Mouse (Mus musculus) stomach, embryonic 14.5 days (tissue): Measurements from ENCODE around the gene Mfng. TPM values are rescaled to one million over a fixed set of nuclear protein-coding genes. Genes with fewer than 3 reads are reported as not detected.

Experiments
- ATAC-seq: fragments of 200-750 bp; cut with Nextera tagmentation; 2 replicates; pipeline ENCODE4 v1.8.0; 2017; ENCODE audit warnings: low read depth, moderate TSS enrichment; ENCODE audit not compliant: insufficient number of reproducible peaks, insufficient read depth, low FRiP score
- H3K27ac ChIP-seq: fragments of 300-500 bp; sonication (generic); 2 replicates; pipeline ENCODE4 v1.5.1; 2014; ENCODE audit warnings: mild to moderate bottlenecking, low read length, moderate library complexity, mixed read lengths
- H3K27me3 ChIP-seq: fragments of 300-500 bp; sonication (generic); 2 replicates; pipeline ENCODE4 v1.6.1; 2014; ENCODE audit warnings: low read length, control low read depth, mixed read lengths; ENCODE audit not compliant: control insufficient read depth, insufficient read depth
- H3K36me3 ChIP-seq: fragments of 300-500 bp; sonication (generic); 2 replicates; pipeline ENCODE4 v1.6.1; 2014; ENCODE audit warnings: mild to moderate bottlenecking, control low read depth, low read length, moderate library complexity, mixed read lengths; ENCODE audit not compliant: control insufficient read depth, insufficient read depth
- H3K4me1 ChIP-seq: fragments of 300-500 bp; sonication (generic); 2 replicates; pipeline ENCODE4 v1.6.1; 2014; ENCODE audit warnings: low read length, control low read depth, mixed read lengths; ENCODE audit not compliant: control insufficient read depth, insufficient read depth
- H3K4me2 ChIP-seq: fragments of 300-500 bp; sonication (generic); replicated peaks from 2 replicates; pipeline ENCODE4 v1.6.1; 2014; ENCODE audit warnings: low read depth, low read length, control low read depth
- H3K4me3 ChIP-seq: fragments of 300-500 bp; sonication (generic); 2 replicates; pipeline ENCODE4 v1.5.1; 2014; ENCODE audit warnings: low read depth, low read length, control low read depth
- H3K9ac ChIP-seq: fragments of 300-500 bp; sonication (generic); replicated peaks from 2 replicates; pipeline ENCODE4 v1.6.1; 2014; ENCODE audit warnings: low read depth, mild to moderate bottlenecking, control low read depth, low read length, moderate library complexity, mixed read lengths
- H3K9me3 ChIP-seq: fragments of 300-500 bp; sonication (generic); 2 replicates; pipeline ENCODE4 v1.6.1; 2016; ENCODE audit warnings: low read depth, low read length, control low read depth; ENCODE audit not compliant: control insufficient read depth
- WGBS: fragments of 180-500 bp; shearing (Covaris S2); extraction: QIAGEN DNeasy Blood & Tissue Kit; methylation state at CpG from one replicate; pipeline ENCODE4 v1.1.7; 2014; 5-methylcytosine and 5-hydroxymethylcytosine counted together
- polyA plus RNA-seq: library from polyadenylated mRNA; unstranded; fragments of >200 nt; fragmentation: Nextera tagmentation; extraction: Ambion mirVana; gene quantifications from 2 replicates; pipeline ENCODE4 v1.2.1, GENCODE M21; 2014

Gene Mfng
- polyA plus RNA-seq, 1 experiment from 2014 or later: 15.7 TPM

DNA sequence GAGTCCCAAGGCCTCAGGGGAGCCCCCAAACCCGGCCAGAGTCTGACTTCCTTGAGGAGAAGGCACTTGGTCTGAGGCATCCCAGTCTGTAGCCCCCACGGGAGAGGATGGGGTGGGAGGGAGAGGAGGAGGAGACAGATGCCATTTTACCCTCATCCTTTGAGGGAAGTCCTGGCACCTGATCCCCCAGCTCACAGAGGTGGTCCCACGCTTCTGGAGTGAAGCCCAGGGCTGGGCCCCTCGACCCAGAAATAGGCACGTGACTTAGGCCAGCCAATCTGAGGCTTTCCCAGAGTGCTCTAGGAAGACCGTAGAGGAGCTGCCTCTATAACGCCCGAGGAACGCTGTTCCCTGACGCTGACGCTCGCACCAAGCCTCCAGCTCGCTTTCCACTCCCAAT, 12.2 kb downstream of the Mfng start:
- Histone ChIP-seq H3K4me2 (no peak overlapping the region), H3K36me3 (no peaks in the 10 kb centered on the region), H3K4me1 (no peaks in the 10 kb centered on the region), H3K9ac (no peak overlapping the region), H3K4me3 (no peak overlapping the region), H3K9me3 (no peaks in the 10 kb centered on the region), H3K27ac (no peak overlapping the region), H3K27me3 (no peaks in the 10 kb centered on the region)
- no peak for ATAC-seq
- WGBS: 79% methylated on average over 13 of the region's 13 CpGs

DNA sequence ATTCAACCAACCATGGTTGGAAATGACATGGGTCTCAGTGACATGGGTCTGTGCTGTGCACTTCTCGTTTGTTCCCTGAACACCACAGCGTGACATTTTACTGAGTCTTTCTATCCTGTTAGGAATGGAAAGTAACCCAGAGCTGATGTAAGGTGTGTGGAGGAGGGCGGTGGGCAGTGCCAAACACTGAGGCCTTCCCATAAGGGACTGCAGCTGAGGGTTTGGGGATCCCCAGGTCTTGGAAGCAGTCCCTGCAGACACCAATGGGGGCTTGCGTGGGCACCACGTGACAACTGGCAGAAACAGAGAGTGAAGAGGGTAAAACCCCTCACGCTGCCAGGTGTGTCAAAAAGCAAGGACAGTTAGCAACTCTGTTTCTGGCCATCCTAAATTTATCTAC, 15.1 kb downstream of the Mfng start:
- Histone ChIP-seq H3K4me1 (no peaks in the 10 kb centered on the region), H3K9me3 (no peaks in the 10 kb centered on the region), H3K9ac (no peak overlapping the region), H3K36me3 (no peaks in the 10 kb centered on the region), H3K4me2 (no peak overlapping the region), H3K27ac (no peak overlapping the region), H3K4me3 (no peak overlapping the region), H3K27me3 (no peaks in the 10 kb centered on the region)
- 83% methylated on average over 6 of the region's 6 CpGs for WGBS
- ATAC-seq: no peak

DNA sequence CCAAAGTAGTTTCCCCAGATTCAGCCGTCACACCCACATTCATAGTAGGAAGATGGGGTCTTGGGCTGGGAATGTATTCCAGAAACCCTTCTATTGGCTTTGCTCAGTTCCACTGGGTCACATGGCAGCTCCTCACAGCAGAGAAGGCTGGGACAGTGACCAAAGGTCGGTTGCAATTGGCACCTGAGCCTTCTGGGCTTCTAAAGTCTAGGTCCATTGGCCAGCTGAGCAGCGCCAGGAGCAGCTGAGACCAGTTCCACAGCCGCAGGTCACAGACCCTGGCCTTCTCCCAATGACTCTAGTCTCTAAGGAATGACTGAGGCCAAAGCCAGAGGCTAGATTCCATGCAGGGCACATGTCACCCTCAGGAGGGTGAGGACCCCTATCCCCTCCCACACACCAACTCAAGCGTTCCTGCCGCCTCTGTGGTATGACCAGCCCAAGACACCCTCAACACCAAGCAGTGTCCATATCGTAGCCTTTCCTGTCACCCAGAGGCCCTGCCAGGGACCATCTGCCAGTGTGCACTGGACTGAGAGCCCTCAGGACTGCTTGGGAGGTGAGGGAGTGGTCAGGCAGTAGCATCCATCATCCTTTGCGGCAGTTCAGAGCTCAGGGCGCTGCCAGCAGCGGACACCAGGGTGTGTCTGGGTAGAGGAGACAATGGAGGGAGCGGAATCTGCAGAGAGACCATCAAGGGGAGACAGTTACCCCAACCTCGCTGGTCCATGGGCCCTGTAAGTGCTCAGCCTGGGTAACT, 17.1 kb downstream of the Mfng start:
- no peak overlapping the region for H3K9ac ChIP-seq
- H3K36me3 ChIP-seq: no peaks in the 10 kb centered on the region
- H3K27me3 ChIP-seq: no peaks in the 10 kb centered on the region
- H3K27ac ChIP-seq: no peak overlapping the region
- H3K9me3 ChIP-seq: no peaks in the 10 kb centered on the region
- ATAC-seq: no peak
- WGBS: 64% methylated on average over 12 of the region's 12 CpGs
- H3K4me1 ChIP-seq: no peaks in the 10 kb centered on the region
- H3K4me2 ChIP-seq: no peak overlapping the region
- H3K4me3 ChIP-seq: no peak overlapping the region

DNA sequence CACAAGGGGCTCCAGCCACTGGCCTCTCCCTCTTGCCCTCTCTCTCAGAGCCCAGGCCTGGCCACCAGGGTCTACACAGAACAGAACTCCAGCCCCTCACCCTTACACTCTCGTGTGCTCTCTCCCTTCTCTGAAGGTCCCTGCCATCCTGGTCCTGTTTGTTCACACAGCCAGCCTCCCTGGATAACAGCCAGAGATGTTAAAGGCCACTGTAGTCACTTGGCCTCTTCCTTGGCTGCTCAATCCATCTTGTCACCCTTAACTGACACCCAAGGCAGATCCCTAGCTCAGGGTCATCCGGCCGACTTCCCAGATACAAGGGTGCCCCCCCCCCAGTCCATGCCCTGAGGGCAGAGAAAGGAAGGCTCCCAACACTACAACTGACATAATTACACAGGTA, 18.0 kb downstream of the Mfng start:
- Histone ChIP-seq H3K4me3 (no peak overlapping the region), H3K27me3 (no peaks in the 10 kb centered on the region), H3K36me3 (no peaks in the 10 kb centered on the region), H3K9ac (no peak overlapping the region), H3K4me1 (no peaks in the 10 kb centered on the region), H3K27ac (no peak overlapping the region), H3K9me3 (no peaks in the 10 kb centered on the region), H3K4me2 (no peak overlapping the region)
- ATAC-seq: no peak
- 45% methylated on average over 3 of the region's 3 CpGs for WGBS

DNA sequence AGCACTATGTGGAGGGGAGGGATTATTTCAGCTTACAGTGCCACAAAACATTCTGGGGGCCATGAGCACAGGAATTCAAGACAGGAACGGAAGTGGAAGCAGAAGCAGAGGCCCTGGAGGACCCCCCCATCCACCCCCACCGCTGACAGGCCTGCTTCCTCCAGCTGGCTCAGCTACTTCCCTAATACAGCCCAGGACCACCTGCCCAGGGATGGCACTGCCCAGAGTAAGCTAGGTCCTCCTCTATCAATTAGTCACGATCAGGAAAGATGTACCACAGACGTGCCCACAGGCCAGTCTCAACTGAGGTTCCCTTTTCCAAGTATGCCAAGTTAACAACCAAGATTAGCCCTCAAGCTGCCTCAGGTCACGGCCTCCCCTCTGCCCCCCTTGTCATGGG, 19.1 kb downstream of the Mfng start:
- Histone ChIP-seq H3K36me3 (no peaks in the 10 kb centered on the region), H3K4me3 (no peak overlapping the region), H3K9ac (no peak overlapping the region), H3K4me2 (no peak overlapping the region), H3K27ac (no peak overlapping the region), H3K4me1 (no peaks in the 10 kb centered on the region), H3K27me3 (no peaks in the 10 kb centered on the region), H3K9me3 (no peaks in the 10 kb centered on the region)
- ATAC-seq: no peak
- WGBS: 77% methylated on average over 5 of the region's 5 CpGs

DNA sequence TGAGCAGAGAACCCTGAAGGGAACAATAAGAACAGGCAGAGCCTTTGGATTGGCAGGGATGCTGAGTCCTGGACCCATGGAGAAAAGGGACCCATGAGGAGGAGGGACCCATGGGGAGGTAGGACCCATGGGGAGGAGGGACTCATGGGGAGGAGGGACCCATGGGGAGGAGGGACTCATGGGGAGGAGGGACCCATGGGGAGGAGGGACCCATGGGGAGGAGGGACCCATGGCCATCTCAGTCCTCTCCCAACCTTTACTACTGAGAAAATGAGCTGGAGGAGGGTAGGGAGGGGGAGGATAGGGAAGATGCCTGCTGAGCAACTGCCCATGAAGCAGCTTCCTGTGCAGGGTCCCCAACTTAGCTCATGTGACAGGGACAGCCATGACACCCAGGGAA, 20.3 kb downstream of the Mfng start:
- H3K4me3 ChIP-seq: no peak overlapping the region
- no peaks in the 10 kb centered on the region for H3K4me1 ChIP-seq
- H3K9me3 ChIP-seq: no peaks in the 10 kb centered on the region
- no peaks in the 10 kb centered on the region for H3K27me3 ChIP-seq
- ATAC-seq: no peak
- no peak overlapping the region for H3K4me2 ChIP-seq
- no peak overlapping the region for H3K9ac ChIP-seq
- H3K36me3 ChIP-seq: no peaks in the 10 kb centered on the region
- H3K27ac ChIP-seq: no peak overlapping the region

DNA sequence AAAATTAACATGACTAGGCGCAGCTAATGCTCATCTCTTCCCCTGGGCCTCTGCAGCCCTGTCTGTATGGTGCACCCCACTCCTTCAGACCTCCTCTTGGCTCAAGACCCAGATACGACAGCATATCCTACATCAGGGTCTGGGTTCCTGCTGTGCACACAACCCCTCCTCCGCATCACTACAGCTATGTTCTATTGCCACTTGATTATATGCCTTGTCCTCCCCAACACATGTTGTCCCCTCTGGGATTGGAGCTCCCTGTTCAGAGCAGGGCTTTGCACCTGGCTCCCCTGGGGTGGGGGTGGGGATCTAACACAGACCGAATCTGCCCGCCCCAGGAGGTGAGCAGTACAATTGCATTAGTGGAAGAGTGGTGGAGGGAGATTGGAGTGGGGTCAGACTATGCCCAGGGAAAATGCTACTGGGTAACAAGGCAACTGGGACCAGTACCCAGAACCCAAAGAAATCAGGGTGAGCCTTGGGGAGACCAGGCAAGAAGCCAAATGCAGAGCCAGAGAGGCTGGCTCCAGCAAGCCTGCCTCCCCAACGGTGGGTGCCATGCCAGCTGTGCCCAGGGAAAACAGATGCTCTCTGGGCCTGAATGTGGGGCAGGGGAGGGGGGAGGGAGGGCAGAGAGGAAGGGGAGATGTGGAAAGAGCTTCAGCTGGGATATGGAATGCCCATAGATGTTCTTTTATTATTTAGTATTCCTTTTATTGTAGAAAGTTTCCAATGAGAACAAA, 22.5 kb downstream of the Mfng start:
- no peak overlapping the region for H3K27ac ChIP-seq
- H3K36me3 ChIP-seq: no peaks in the 10 kb centered on the region
- no peak overlapping the region for H3K4me2 ChIP-seq
- H3K9ac ChIP-seq: no peak overlapping the region
- H3K4me1 ChIP-seq: no peaks in the 10 kb centered on the region
- WGBS: 56% methylated on average over 6 of the region's 6 CpGs
- H3K4me3 ChIP-seq: no peak overlapping the region
- H3K9me3 ChIP-seq: no peaks in the 10 kb centered on the region
- no peaks in the 10 kb centered on the region for H3K27me3 ChIP-seq
- ATAC-seq: no peak

DNA sequence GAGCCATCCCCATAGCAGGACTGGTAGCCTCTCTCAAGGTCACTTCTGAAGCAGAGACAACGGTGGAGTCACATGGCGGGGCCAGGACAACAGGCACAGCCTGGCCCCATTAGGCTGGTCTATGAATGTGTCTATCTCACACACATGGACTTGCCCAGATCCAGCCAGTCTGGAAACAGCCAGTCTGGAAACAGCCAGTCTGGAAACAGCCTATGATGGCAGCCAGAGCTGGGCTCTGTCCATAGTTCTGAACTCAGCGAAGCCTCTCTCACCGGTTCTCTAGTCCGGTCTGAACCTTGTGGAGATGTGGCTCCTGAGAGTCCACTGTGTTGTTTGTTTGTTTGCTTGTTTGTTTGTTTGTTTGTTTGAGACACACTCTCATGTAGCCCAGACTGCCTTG, 23.4 kb downstream of the Mfng start:
- Histone ChIP-seq H3K9me3 (no peaks in the 10 kb centered on the region), H3K4me1 (no peaks in the 10 kb centered on the region), H3K36me3 (no peaks in the 10 kb centered on the region), H3K27ac (no peak overlapping the region), H3K27me3 (no peaks in the 10 kb centered on the region), H3K9ac (no peak overlapping the region), H3K4me2 (no peak overlapping the region), H3K4me3 (no peak overlapping the region)
- ATAC-seq: no peak
- WGBS: 36% methylated on average over 5 of the region's 5 CpGs
